Mouse (Mus musculus): ENCODE results near the gene Nedd4.
A peak's percentile ranks its signal among the peaks of the same experiment; 100 is the strongest.

Gene Nedd4

DNA sequence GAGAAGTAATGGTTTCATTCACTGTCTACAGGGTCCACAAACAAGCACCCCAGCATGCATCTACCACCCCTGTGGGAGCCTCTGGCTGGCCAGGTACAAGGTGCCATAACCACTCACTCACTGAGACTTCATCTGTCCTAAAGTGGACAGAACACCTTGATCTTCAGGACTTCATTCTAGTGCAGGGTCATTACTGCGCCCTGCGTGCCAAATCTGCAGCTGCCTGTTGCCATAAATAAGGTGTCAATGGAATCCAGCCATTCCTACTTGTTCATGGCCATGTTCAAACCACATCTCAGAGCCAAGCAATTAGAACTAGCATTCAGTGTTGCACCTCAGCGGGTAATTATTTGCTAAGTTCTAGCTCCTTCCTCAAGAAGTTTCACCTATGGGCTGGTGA, 60.5 kb downstream of the Nedd4 start:
- DNase-seq (ENCODE audit: low read depth) = no peak

- DNase-seq (ENCODE audit: low read depth) = no peak
Observed at GRCm38 (mm10) chr9:72724491-72725221, 62.5 kb downstream of the Nedd4 start.

DNA sequence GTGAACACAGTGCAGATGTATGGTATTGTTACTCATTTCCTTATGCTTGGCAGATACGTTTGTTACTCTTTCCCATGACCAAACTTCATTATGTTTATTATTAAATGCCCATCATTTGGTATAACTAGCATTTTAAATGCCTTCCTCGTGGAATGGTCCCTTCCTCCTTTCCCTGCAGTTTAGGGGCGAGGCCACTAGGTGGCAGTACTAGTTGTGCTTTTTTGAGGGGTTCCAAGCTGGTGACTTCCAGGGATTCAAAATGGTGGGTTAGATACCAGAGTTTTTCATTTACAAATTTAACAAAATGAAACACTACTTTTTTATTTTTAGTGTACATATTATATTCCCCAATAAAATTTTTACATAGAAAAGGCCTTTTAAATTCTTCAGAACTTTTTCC, 71.8 kb downstream of the Nedd4 start:
- peak; percentile 79 for DNase-seq (ENCODE audit: low read depth)

- DNase-seq (ENCODE audit: low read depth) = peak; percentile 72
Observed at GRCm38 (mm10) chr9:72735822-72736410, 73.8 kb downstream of the Nedd4 start.

DNA sequence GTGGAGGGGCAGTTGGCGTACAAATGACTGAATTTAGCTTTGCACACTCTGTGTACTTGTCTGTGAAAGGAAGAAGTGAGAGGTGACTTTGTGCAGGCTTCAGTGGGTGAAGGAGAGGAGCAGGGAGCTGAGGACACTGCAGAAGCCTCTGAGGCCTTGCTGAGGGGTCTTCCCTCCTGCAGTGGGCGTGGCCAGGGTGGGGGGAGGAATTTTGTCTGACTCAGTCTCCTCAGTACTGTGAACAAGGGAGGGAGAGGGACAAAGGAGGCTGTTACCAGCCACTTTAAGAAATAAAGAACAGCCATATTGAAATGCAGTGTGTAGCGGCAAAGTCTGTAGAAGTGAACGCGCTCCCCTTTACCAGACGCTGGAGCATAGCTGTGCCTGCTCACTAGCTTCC, 79.1 kb downstream of the Nedd4 start:
- no peak for DNase-seq (ENCODE audit: low read depth)

GRCm38 (mm10) chr9:72746278-72746677, 84.1 kb downstream of the Nedd4 start:
- no peak for DNase-seq (ENCODE audit: low read depth)

- peak; percentile 27 for DNase-seq (ENCODE audit: low read depth)
Observed at GRCm38 (mm10) chr9:72750272-72750671, 88.1 kb downstream of the Nedd4 start.

DNA sequence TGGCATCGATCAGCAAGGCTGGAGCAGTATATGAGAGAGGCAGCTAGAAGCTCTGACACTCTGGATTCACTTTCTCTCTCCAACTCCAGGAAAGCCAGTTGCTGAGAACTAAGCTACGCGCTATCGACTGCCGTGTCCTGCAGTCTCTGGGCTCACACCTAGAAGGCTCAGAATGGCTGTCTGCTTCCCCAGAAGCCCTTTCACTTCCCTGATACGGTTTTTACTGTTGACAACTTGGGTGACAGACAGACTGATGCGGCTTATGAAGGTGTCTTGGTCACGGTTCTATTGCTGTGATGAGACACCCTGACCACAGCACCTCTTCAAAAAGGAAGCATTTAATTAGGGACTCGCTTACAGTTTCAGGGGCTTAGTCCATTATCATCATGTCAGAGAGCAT, 90.5 kb downstream of the Nedd4 start:
- DNase-seq (ENCODE audit: low read depth) = no peak

- DNase-seq (ENCODE audit: low read depth) = peak; percentile 59
Observed at GRCm38 (mm10) chr9:72753741-72754140, 91.6 kb downstream of the Nedd4 start.

DNA sequence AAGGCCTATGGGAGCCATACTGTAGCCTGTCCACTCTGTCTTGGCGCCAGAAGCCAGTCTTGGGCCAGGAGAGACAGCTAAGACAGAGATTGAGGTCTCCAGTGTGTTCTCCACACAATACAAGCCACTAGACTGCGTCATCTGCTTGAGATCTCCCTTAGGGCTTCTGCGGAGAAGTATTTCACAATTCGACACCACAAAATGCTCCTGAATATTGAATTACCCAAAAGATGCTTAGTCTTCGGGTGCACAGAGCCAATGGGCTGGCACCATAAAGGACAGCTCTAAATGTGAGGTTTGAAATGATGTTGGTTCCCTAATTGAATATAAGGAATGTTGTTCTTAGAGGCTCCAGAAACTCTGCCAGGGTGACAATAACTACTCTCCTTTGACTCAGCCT, 95.0 kb downstream of the Nedd4 start:
- no peak for DNase-seq (ENCODE audit: low read depth)

GRCm38 (mm10) chr9:72758705-72759131, 96.6 kb downstream of the Nedd4 start:
- peak; percentile 42 for DNase-seq (ENCODE audit: low read depth)

DNA sequence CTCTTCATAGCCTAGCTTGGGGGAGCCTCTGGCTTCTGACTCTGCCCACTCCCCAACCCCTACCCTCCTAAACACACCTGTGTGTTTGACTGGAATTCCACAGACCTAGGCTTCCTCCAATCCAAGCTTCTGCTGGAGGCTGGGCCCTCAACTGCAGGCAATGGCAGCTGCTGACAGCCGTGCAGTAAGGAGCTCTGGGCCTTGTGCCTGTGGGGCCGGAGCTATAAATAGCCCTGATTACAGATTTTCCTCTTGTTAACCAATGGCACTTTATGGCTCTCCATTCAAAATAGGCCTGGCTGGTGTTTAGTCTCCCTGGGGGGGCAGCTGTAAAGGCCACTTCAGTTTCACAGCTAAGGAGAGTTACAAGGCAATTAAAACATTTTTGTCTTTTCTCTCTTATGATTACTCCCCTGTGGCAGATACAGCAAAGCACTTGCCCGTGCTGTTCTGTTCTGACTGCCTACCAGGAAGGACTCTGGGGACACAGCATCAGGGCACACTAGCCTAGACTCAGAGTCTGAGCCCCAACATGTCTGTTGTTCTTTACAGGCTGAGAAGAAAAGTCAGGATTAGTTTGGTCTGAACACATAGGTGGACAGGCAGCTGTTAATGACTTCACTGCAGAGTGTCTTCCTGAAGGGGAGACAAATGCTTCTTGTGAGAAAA, 101.0 kb downstream of the Nedd4 start:
- DNase-seq (ENCODE audit: low read depth) = peak; percentile 66

DNA sequence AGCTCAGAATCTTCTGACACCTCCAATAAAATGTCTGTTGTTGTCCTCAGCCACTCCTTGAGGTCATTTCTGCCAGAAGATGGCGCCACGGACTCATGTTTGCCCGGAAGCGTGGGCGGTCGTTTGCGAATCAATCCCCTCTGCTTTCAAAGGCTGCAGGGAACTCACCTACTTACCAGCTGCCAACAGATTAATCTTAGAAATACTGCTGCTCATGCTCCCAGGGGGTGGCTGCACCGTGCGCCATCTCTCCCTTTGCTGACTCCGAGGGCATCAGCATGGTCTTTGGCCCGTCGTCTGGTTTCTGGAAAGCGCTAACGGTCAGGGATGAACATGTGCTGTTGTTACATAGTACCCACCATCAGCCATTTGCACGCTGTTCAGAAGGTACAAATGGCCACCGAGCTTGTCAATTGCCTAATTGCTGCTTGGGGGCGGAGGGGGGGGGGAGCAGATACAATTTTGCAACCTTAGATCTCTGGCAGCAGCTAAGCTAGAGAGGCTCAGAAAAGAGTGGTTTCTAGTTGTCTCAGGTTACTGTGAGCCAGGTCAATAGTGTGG, 104.7 kb downstream of the Nedd4 start:
- DNase-seq (ENCODE audit: low read depth) = peak; percentile 93

GRCm38 (mm10) chr9:72775022-72775421, 112.9 kb downstream of the Nedd4 start:
- DNase-seq (ENCODE audit: low read depth) = no peak

DNA sequence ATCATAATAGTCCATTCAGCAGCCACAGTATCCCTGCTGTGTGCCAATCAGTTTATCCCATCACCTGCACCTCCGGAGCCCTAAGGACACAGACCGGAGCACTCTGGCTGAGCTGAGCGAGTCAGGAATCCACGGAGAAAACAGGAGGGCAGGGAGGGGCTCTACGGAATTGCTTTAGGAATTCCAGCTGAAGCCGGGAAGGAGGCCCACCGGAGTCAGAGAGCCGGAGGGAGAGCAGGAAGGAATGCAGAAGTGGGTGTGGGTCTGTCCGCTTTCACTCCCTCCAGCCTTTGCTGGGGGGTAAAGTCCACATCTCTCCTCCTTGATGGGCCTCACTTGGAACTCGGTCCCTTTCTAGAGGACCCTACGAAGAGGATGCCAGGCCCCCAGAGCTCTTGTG, 116.9 kb downstream of the Nedd4 start:
- DNase-seq (ENCODE audit: low read depth) = no peak

DNA sequence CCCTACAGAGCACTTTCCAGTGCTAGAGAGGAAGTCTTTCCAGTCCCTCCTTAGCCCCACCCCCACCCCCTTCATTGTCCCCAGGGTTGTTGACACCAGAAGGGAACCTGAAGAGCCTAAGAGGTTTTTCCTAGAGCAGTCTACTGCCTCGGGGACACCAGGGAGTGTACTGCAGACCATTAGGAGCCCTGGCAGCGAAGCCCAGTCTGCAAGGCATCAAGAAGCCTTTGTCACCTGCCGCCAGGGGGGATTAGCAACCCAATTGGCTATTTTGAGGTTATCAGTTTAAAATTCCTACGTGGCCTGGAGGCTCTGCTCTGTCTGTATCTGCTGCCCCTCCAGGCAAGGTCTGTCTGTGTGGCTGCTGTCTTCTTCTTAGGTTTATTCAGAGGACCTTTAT, 117.6 kb downstream of the Nedd4 start:
- no peak for DNase-seq (ENCODE audit: low read depth)

DNA sequence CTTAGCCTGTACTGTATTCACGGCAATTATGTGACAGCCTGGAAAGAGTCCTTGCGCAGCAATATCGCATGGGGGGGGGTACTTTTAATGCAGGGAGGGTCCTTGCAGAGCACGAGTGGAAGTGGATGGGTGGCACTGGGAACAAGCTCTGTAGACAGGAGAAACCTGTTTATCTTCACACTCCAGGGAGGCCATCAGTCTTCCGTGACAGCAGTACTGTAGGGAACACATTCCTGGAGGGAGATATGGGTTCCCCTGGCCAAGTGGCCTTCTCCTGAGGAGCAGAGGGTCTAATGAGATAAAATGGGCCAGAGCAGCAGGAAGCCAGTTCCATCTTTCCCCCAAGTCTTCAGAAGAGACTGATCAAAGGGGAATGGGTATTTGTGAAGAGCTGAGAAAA, 118.5 kb downstream of the Nedd4 start:
- no peak for DNase-seq (ENCODE audit: low read depth)

GRCm38 (mm10) chr9:72781466-72781865, 119.3 kb downstream of the Nedd4 start:
- no peak for DNase-seq (ENCODE audit: low read depth)

DNA sequence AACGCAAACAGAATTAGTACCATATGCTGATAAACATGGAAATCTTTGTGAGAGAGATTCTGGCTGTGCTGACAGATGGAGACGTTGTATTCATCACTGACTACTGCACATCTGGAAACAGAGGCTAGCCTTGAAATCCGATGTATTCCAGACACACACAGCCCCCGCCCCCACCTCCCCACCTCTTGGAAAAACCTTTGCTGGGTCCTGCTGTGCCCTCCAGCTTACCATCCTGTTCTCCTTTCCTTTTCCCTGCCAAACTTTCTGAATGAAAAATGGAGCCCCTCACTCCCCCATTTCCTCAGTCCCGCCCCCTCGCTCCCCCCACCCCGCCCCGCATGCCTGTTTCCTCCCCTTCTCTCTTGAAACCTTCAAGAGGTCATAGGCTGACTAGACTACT, 120.0 kb downstream of the Nedd4 start:
- DNase-seq (ENCODE audit: low read depth) = no peak

GRCm38 (mm10) chr9:72787732-72788131, 125.6 kb downstream of the Nedd4 start:
- no peak for DNase-seq (ENCODE audit: low read depth)

DNA sequence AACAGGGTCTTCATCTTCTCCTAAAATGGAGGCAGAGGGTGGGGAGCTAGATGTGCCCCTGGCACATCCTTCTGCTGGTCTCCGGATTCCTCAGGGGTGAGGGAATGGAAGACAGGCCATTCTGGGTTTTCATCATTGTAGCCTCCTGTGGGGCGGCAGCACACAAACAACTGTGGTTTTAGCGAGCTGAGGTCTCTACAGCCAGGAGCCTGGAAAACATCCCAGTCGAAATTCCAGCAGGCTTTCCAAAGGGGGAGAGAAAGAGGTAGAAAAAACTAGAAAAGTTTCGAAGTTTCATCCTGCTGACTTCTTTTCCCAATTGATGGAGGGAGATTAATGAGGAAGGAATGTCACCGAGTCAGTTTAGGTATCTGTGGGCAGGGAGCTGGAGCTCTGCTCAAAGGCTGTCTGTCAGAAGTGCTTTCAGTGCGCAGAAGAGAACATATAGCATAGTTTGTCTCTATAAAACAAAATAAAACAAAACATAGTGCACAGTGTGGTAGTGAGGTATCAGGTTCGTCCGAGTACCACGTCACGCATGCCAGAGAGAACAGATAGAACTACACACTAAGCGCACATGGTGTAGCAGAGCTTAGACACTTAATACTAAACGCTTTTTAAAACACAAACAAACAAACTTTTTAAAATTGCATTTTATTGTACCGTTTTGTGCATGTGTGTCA, 128.5 kb downstream of the Nedd4 start:
- DNase-seq (ENCODE audit: low read depth) = peak; percentile 49

DNA sequence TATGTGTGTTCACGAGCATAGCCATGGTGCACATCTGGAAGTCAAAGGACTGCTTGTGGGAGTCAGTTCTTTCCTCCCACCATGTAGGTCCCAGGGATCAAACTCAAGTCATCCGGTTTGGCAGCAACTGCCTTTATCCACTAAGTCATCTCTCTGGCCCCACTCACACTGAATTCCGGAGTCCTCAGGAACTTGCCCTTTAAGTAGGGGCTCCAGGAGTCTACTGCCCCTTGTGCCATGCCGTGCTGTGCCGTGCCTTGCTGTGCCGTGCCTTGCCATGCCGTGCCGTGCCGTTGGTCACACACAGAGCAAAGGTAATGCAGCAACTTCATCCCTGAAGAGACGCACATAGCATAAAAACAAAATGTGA, 129.1 kb downstream of the Nedd4 start:
- DNase-seq (ENCODE audit: low read depth) = peak; percentile 58

DNA sequence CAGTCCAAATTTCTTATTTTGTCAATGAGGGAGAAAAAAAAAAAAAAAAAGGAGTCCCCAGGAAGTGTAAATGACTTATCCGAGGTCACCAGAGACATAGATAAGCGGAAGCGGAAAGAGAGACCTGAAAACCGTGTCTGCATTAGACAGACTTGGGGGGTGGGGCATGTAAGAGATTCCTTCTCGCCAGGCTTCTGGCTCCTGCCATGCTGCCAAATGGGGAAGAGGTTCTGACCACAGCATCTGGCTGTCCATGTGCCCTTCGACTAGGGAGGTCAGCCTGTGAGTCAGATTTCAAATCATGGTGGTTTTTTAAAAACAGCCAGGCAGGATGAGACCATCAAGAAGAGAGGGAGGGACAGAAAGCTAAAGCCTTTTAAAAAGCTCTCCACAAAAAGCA, 129.5 kb downstream of the Nedd4 start:
- peak; percentile 87 for DNase-seq (ENCODE audit: low read depth)

Data from NIH3T3 (cell line).